Mouse (Mus musculus) lung, postnatal 0 days (tissue): ENCODE data around the gene Tpx2.

Source experiments
- CTCF ChIP-seq: IDR thresholded peaks from 2 replicates; pipeline ENCODE4 v1.5.1; 2016; ENCODE audit warnings: antibody characterized with exemption, mild to moderate bottlenecking
- EP300 ChIP-seq: IDR thresholded peaks from 2 replicates; pipeline ENCODE4 v1.6.1; 2016; ENCODE audit warnings: antibody characterized with exemption, mild to moderate bottlenecking, control low read depth

DNA sequence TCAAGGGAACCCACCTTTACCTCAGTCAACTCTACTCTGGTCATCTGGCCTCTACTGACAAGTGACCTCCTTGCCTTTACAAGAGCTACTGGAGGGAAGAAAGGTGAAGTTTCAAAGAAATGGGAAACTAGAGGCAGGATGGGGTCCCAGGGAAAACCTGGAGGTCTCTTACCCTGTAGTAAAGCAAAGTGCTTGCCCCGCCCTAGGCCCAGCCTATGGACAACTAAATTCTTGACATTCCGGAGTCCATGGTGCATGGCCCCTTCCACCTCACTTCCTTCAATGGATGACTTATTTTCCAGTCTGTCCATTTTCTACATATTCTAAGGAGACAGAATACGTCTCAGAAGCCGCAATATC lies 19.8 kb upstream of the Tpx2 start:
- TF ChIP-seq CTCF (no peak), EP300 (peak; percentile 68)
